Mouse (Mus musculus): ENCODE measurements around the gene Nfya. TPM values are rescaled to one million over a fixed set of nuclear protein-coding genes. Genes with fewer than 3 reads are reported as not detected.

Nfya gene
- total and polyA plus RNA-seq, 2 experiments from 2014 or later = 5.0 to 29.0 TPM

- no peak overlapping the region for H3K4me3 ChIP-seq (ENCODE audit: low read length)
- ATAC-seq (no peak), DNase-seq (ENCODE audit: low spot score) (no peak)
- no peaks in the 10 kb centered on the region for H3K4me1 ChIP-seq (ENCODE audit: insufficient read depth, low read length)
- no peaks in the 10 kb centered on the region for H3K9me3 ChIP-seq (ENCODE audit: low read length)
- H3K4me2 ChIP-seq (ENCODE audit: low read depth, low read length) = no peak overlapping the region
- no peak for TF ChIP-seq CTCF (IDR thresholded peaks at IDR 0.05; ENCODE audit: low read depth)
- 63% methylated on average over 2 of the region's 2 CpGs for WGBS
- no peaks in the 10 kb centered on the region for H3K27me3 ChIP-seq (ENCODE audit: insufficient read depth, low read length)
- no peaks in the 10 kb centered on the region for H3K36me3 ChIP-seq (ENCODE audit: insufficient read depth, low read length)
- no peak overlapping the region for H3K27ac ChIP-seq
- H3K9ac ChIP-seq (replicated peaks; ENCODE audit: low read length) = no peak overlapping the region
Observed at GRCm38 (mm10) chr17:48419571-48419970, 9.9 kb upstream of the Nfya start.

- H3K27ac ChIP-seq = no peak overlapping the region
- no peaks in the 10 kb centered on the region for H3K36me3 ChIP-seq (ENCODE audit: insufficient read depth, low read length)
- H3K4me1 ChIP-seq (ENCODE audit: insufficient read depth, low read length) = no peaks in the 10 kb centered on the region
- DNase-seq (ENCODE audit: low spot score) (no peak), ATAC-seq (no peak)
- no peak overlapping the region for H3K9ac ChIP-seq (replicated peaks; ENCODE audit: low read length)
- no peaks in the 10 kb centered on the region for H3K9me3 ChIP-seq (ENCODE audit: low read length)
- H3K4me2 ChIP-seq (ENCODE audit: low read depth, low read length) = no peak overlapping the region
- H3K4me3 ChIP-seq (ENCODE audit: low read length) = no peak overlapping the region
- H3K27me3 ChIP-seq (ENCODE audit: insufficient read depth, low read length) = no peaks in the 10 kb centered on the region
- TF ChIP-seq CTCF (IDR thresholded peaks at IDR 0.05; ENCODE audit: low read depth) = no peak
- 76% methylated on average over 1 of the region's 1 CpGs for WGBS
Observed at GRCm38 (mm10) chr17:48418781-48419180, 9.1 kb upstream of the Nfya start.

GRCm38 (mm10) chr17:48418174-48418573, 8.5 kb upstream of the Nfya start:
- TF ChIP-seq CTCF (IDR thresholded peaks at IDR 0.05; ENCODE audit: low read depth) = no peak
- no peak overlapping the region for H3K9ac ChIP-seq (replicated peaks; ENCODE audit: low read length)
- H3K4me1 ChIP-seq (ENCODE audit: insufficient read depth, low read length) = no peaks in the 10 kb centered on the region
- no peak overlapping the region for H3K4me3 ChIP-seq (ENCODE audit: low read length)
- H3K27ac ChIP-seq = no peak overlapping the region
- no peaks in the 10 kb centered on the region for H3K9me3 ChIP-seq (ENCODE audit: low read length)
- H3K36me3 ChIP-seq (ENCODE audit: insufficient read depth, low read length) = no peaks in the 10 kb centered on the region
- DNase-seq (ENCODE audit: low spot score) = no peak
- H3K27me3 ChIP-seq (ENCODE audit: insufficient read depth, low read length) = no peaks in the 10 kb centered on the region
- ATAC-seq = no peak
- no peak overlapping the region for H3K4me2 ChIP-seq (ENCODE audit: low read depth, low read length)
- 88% methylated on average over 7 of the region's 7 CpGs for WGBS

GRCm38 (mm10) chr17:48417521-48417920, 7.8 kb upstream of the Nfya start:
- Histone ChIP-seq H3K27me3 (ENCODE audit: insufficient read depth, low read length) (no peaks in the 10 kb centered on the region), H3K4me1 (ENCODE audit: insufficient read depth, low read length) (no peaks in the 10 kb centered on the region), H3K4me3 (ENCODE audit: low read length) (no peak overlapping the region), H3K36me3 (ENCODE audit: insufficient read depth, low read length) (no peaks in the 10 kb centered on the region), H3K4me2 (ENCODE audit: low read depth, low read length) (no peak overlapping the region), H3K9ac (replicated peaks; ENCODE audit: low read length) (no peak overlapping the region), H3K9me3 (ENCODE audit: low read length) (no peaks in the 10 kb centered on the region), H3K27ac (no peak overlapping the region)
- no peak for DNase-seq (ENCODE audit: low spot score)
- TF ChIP-seq CTCF (IDR thresholded peaks at IDR 0.05; ENCODE audit: low read depth) = no peak
- no peak for ATAC-seq
- 92% methylated on average over 6 of the region's 6 CpGs for WGBS

GRCm38 (mm10) chr17:48416425-48417195, 6.9 kb upstream of the Nfya start:
- 89% methylated on average over 14 of the region's 14 CpGs for WGBS
- Histone ChIP-seq H3K4me1 (ENCODE audit: insufficient read depth, low read length) (no peaks in the 10 kb centered on the region), H3K9me3 (ENCODE audit: low read length) (no peaks in the 10 kb centered on the region), H3K4me3 (ENCODE audit: low read length) (no peak overlapping the region), H3K9ac (replicated peaks; ENCODE audit: low read length) (no peak overlapping the region), H3K27me3 (ENCODE audit: insufficient read depth, low read length) (no peaks in the 10 kb centered on the region), H3K4me2 (ENCODE audit: low read depth, low read length) (no peak overlapping the region), H3K36me3 (ENCODE audit: insufficient read depth, low read length) (no peaks in the 10 kb centered on the region), H3K27ac (no peak overlapping the region)
- peak; percentile 91 for ATAC-seq
- peak; percentile 87 for DNase-seq (ENCODE audit: low spot score)
- TF ChIP-seq CTCF (IDR thresholded peaks at IDR 0.05; ENCODE audit: low read depth) = peak; percentile 77

- H3K4me3 ChIP-seq (ENCODE audit: low read length) = no peak overlapping the region
- no peak for TF ChIP-seq CTCF (IDR thresholded peaks at IDR 0.05; ENCODE audit: low read depth)
- DNase-seq (ENCODE audit: low spot score) (peak; percentile 56), ATAC-seq (no peak)
- H3K4me1 ChIP-seq (ENCODE audit: insufficient read depth, low read length) = 0 out of 2 replicates have a peak, but pooled peaks cover 5% of the 10 kb centered on the region
- H3K9ac ChIP-seq (replicated peaks; ENCODE audit: low read length) = no peak overlapping the region
- no peaks in the 10 kb centered on the region for H3K27me3 ChIP-seq (ENCODE audit: insufficient read depth, low read length)
- 59% methylated on average over 7 of the region's 7 CpGs for WGBS
- no peaks in the 10 kb centered on the region for H3K36me3 ChIP-seq (ENCODE audit: insufficient read depth, low read length)
- H3K4me2 ChIP-seq (ENCODE audit: low read depth, low read length) = no peak overlapping the region
- H3K27ac ChIP-seq = no peak overlapping the region
- no peaks in the 10 kb centered on the region for H3K9me3 ChIP-seq (ENCODE audit: low read length)
Observed at GRCm38 (mm10) chr17:48416011-48416410, 6.3 kb upstream of the Nfya start.

- Histone ChIP-seq H3K36me3 (ENCODE audit: insufficient read depth, low read length) (no peaks in the 10 kb centered on the region), H3K4me1 (ENCODE audit: insufficient read depth, low read length) (0 out of 2 replicates have a peak, but pooled peaks cover 20% of the 10 kb centered on the region), H3K27ac (peak overlapping the region; percentile 94; the same call in 1 of the 2 replicates), H3K9ac (replicated peaks; ENCODE audit: low read length) (peak overlapping the region; percentile 63; the same call in 1 of the 2 replicates), H3K4me2 (ENCODE audit: low read depth, low read length) (peak overlapping the region; percentile 75), H3K4me3 (ENCODE audit: low read length) (peak overlapping the region; percentile 65), H3K9me3 (ENCODE audit: low read length) (no peaks in the 10 kb centered on the region), H3K27me3 (ENCODE audit: insufficient read depth, low read length) (no peaks in the 10 kb centered on the region)
- 46% methylated on average over 8 of the region's 8 CpGs for WGBS
- ATAC-seq = no peak
- no peak for TF ChIP-seq CTCF (IDR thresholded peaks at IDR 0.05; ENCODE audit: low read depth)
- no peak for DNase-seq (ENCODE audit: low spot score)
Observed at GRCm38 (mm10) chr17:48411241-48411640, 1.5 kb upstream of the Nfya start.

Measured in hindbrain, postnatal 0 days (tissue).